Mouse (Mus musculus) layer of hippocampus, postnatal 10 days (tissue): ENCODE measurements around the gene Fam20b. TPM values are rescaled to one million over a fixed set of nuclear protein-coding genes. Genes with fewer than 3 reads are reported as not detected.

Experiments
- DNase-seq, 2 experiments: peaks; one replicate each; pipeline ENCODE4 v3.0.0; 2021; ENCODE audit warnings: low spot score in 2 of 2
- total RNA-seq, 2 experiments: library from RNA; stranded (reverse); gene quantifications; 2 replicates each; pipeline ENCODE4 v1.2.3; 2021

Fam20b gene
- total RNA-seq, 2 experiments from 2014 or later: 65.2 to 67.2 TPM

- no peak for DNase-seq
These were observed 11.9 kb upstream of the Fam20b start for GRCm38 (mm10) chr1:156730802-156731201.

DNA sequence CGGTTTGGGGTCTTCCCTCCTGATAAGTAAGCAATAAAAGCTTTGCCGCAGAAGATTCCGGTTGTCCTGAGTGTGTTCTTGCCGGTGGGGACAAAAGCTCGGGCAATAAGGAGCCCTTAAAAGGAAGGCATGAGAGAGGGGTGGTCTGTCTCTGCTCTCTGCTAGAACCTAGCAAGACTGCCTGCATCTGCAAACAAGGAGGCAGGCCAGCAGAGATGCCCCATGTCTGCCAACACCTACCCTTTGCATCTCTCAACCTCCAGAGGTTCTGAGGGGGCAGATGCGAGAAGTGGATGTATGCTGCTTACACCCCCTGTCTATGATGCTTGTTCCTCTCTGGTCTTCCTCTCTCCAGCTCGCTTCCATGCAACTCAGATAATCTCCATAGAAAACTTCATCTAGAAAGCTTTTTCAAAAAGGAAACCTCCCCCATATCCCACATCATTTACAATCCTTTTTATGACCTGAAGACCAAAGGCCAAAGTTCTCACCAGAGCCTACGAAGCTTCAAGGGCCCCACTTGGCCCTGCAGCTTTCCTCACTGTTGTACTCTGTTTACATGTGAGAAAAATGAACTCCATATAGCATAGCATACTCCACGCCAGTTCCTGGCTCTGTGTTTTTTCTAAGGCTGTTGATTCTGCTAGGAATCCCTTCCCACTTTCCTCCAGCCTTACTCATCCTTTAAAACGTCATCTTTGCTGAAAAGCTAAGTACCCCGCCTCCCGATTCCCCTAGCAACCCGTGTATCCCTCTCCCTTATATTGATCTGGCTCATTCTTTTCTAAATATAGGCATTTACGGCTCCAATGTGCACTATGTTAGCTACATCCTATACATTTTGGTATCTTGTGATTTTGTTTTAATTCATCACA is 8.6 kb upstream of the Fam20b start:
- DNase-seq: no peak

GRCm38 (mm10) chr1:156722089-156722488 is 3.2 kb upstream of the Fam20b start:
- DNase-seq: no peak

GRCm38 (mm10) chr1:156720046-156720445 is 1.2 kb upstream of the Fam20b start:
- no peak for DNase-seq

DNA sequence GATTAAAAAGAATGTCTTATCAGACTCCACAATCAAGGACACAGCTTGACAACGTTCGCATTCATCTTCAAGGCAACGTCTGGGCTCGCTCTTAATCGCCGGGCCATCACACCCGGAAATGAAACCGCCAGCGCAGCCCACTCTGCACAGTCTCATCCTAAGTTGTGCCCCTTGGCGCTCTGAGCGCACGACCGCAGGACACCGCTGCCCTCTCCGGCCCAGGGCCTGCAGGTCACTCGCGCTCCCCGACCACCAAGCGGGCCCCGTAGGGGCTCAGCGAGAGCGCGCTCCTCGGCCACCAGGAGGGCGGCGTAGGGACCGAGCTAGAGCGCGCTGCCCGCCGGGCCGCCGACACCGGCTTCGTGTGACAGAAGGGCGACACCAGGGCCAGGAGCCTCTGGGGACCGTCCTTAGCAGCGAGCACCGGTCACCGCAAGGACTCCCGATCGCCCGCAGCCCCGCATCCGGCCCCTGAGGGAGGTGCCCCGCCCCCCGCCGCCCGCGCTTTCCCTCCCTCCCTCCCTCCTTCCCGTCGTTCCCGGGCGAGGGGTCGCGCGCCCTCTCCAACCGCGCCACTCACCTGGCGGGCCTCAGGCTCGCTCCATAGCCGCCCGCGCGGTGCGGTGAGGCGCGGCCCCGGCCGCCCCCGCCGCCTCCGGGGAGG is 468 bp downstream of the Fam20b start:
- DNase-seq: peak; percentile 54 to 65

DNA sequence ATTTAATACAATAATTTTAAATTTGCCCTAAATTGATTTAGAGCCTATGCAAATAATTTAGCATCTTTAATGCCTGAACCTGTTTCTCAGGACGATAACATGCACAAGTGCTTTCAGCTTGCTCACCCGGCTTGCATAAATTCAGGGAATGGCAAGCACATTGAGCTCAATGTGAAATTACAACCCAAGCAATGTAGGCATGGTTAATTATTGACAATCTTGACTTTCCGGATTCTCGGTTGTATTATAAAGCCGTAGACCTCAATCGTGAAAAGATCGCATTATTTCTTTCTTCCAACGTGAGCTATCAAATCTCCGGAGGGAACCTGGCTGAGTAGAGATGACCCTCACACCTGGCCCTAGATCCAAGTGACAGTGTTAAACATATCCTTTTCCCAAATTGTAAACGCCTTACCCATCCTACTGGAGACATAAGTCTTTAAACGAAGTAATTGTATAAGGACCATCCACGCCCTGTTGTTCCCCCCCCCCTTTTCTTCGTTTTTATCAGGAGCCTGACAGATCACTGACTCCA is 1.1 kb downstream of the Fam20b start:
- DNase-seq: no peak

GRCm38 (mm10) chr1:156716681-156717080 is 2.2 kb downstream of the Fam20b start:
- DNase-seq: no peak

DNA sequence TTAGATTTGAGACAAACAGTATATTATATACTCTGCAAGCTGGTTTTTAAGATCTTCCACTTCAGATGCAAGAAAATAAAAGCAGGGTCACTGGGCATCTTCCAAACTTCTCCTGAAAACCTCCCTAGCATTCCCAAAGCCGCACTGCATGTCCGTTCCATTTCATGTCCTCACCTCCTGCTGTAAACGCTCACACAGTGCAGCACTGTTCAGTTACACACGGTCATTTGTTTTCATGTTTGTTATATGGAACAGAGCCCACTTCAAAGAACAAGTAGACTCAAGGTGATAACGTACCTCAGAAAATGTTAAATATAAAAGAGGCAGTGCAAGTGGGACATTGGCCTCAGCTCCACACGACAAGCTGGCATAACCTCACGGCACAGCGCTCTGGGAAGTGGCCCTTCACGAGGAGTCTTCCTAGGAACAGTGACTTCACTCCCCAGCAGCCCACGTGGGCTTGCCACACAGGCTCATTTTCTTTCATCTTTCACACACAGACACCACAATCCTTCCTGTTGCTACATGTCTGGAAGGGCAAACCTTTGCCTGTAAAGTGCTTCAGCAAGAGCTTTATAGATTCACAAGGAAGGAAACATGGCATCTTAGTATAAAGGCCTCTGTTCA is 8.3 kb downstream of the Fam20b start:
- DNase-seq: no peak

DNA sequence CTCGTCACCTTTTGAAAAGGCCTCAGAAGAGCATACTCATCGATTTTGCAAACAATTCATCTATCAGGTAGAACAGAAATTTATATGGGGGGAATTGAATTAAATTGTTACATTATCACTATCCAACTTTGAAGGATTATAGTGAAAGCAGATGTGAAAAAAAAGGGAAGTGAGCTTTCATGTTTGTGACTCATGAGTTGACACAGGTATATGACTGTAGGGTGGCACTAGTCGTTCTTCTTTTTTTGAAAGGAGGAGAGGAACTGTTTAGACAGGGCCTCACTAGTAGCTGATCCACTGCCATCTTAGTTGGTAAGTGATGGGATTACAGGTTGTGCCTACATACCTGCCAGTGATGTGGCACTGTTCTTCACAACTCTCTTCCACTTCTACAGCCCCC is 10.2 kb downstream of the Fam20b start:
- DNase-seq: no peak

GRCm38 (mm10) chr1:156705696-156706285 is 13.1 kb downstream of the Fam20b start:
- DNase-seq: no peak

DNA sequence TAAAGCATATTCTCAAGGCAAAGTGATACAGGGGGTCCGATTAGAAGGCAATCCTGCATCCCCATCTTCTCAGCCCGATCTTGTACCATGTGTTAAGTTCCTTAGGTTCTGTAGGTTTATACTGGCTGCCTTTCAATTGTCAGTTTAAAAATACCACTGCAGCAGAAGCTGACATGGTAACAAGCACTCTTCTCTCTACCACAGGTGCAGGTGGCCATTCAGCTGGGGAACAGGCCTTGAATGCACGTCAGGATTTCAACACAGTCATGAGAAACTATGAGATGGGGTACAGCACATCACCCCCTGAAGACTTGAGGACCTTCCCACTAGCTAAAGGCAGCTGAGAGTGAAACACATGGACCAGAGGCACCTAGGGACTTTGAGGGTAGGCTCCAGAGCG is 15.4 kb downstream of the Fam20b start:
- no peak for DNase-seq

- no peak for DNase-seq
These were observed 16.7 kb downstream of the Fam20b start for GRCm38 (mm10) chr1:156702151-156702550.

- DNase-seq: no peak
These were observed 32.7 kb downstream of the Fam20b start for GRCm38 (mm10) chr1:156686025-156686661.

- no peak for DNase-seq
These were observed 39.3 kb downstream of the Fam20b start for GRCm38 (mm10) chr1:156679599-156679998.

DNA sequence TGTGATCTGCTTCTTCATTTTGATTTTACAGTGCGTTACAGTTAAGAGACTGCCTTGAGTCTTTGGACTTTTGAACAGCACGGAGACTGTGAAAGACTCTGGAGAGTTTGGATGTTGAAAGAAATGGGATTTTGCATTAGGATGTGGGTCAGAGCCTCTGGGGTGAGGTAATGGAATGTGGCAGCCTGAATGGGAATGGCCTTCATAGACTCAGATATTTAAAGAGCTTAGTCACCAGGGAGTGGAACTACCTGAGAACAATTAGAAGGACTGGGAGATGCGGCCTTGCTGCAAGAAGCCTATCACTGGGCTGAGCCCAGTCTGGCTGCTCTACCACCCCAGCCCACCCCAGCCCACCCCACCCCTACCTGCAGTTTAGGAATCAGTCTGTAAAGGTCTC is 41.7 kb downstream of the Fam20b start:
- DNase-seq: no peak

- no peak for DNase-seq
These were observed 42.3 kb downstream of the Fam20b start for GRCm38 (mm10) chr1:156676596-156676995.

DNA sequence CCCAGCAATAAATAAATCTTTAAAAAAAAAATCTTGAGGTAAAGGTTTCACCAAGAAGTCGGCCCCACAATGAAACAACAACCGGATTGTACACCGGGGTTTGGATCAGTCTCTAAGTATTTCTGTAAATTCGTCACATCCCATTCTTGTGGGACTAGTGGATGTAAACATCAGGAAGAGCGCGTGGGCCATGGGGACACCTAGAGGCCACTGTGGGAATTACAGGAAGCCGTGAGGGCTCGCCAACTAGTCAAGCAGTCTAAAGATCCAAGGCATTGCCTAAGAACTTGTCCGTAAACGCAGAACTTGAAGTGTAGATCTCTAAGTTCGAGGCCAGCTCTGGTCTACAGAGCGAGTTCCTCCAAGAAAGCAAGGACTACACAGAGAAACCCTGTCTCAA is 42.7 kb downstream of the Fam20b start:
- DNase-seq: peak; percentile 57 to 63

- DNase-seq: peak; percentile 62 to 75
These were observed 44.5 kb downstream of the Fam20b start, which contains the start of gene Tor3a for GRCm38 (mm10) chr1:156674195-156675000. Gene Tor3a, minus strand, starts transcription at chr1:156674356.

GRCm38 (mm10) chr1:156673476-156674194 is 45.3 kb downstream of the Fam20b start:
- peak; percentile 28 to 39 for DNase-seq
